Mouse (Mus musculus) ES-Bruce4 (cell line): ENCODE data around the gene Dtx2.

Source experiments
- CTCF ChIP-seq: IDR thresholded peaks from one replicate; pipeline ENCODE4 v1.8.1; 2011; ENCODE audit warnings: low read depth, low read length
- POLR2A ChIP-seq: IDR thresholded peaks from one replicate; pipeline ENCODE4 v1.8.1; 2011; ENCODE audit warnings: low read length; ENCODE audit not compliant: insufficient read depth

DNA sequence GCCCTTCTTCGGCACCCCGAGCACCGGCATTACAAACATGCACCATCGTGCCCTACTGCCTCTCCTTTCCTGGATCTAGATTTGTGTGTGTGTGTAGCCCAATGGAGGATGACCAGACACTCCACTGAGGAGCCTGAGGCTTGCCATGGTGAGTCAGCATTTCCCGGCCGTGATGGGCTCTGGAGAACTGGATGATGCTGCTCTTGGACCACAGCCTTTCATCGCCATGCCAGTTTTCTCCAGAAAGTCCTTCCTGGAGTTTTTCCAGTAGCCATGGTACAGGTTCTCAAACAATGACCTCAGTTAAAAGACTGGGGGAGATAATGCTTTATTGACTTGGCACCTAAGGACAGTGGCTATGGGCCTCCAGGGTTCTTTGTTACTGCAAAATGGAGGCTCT lies 34.7 kb upstream of the Dtx2 start:
- no peak for TF ChIP-seq POLR2A
- TF ChIP-seq CTCF: no peak
